Mouse (Mus musculus) liver, adult 2 months (tissue): ENCODE results near the gene Smad3. TPM values are rescaled to one million over a fixed set of nuclear protein-coding genes. Genes with fewer than 3 reads are reported as not detected.
A peak's percentile ranks its signal among the peaks of the same experiment; 100 is the strongest.

Experiments
- DNase-seq: peaks from one replicate; pipeline ENCODE4 v3.0.0-alpha.2; 2011; ENCODE audit warnings: low read depth, low spot score; ENCODE audit errors: extremely low read depth
- H3K27ac ChIP-seq: fragments of 200-500 bp; replicated peaks from 2 replicates; pipeline ENCODE4 v1.5.1; 2012; ENCODE audit warnings: low read depth, mild to moderate bottlenecking, control low read depth, inconsistent platforms, low read length; ENCODE audit not compliant: insufficient read depth
- H3K27me3 ChIP-seq: fragments of 200-500 bp; 2 replicates; pipeline ENCODE4 v1.6.1; 2012; ENCODE audit warnings: mild to moderate bottlenecking, moderate library complexity, low read length, inconsistent platforms; ENCODE audit not compliant: control insufficient read depth, insufficient read depth
- H3K36me3 ChIP-seq: fragments of 200-500 bp; 2 replicates; pipeline ENCODE4 v1.6.1; 2012; ENCODE audit warnings: low read length, inconsistent platforms; ENCODE audit not compliant: control insufficient read depth, insufficient read depth
- H3K4me1 ChIP-seq: fragments of 200-500 bp; 2 replicates; pipeline ENCODE4 v1.6.1; 2011; ENCODE audit warnings: low read length; ENCODE audit not compliant: control insufficient read depth, insufficient read depth
- H3K4me3 ChIP-seq: fragments of 200-500 bp; 2 replicates; pipeline ENCODE4 v1.5.1; 2011; ENCODE audit warnings: low read depth, mild to moderate bottlenecking, control low read depth, low read length, moderate library complexity; ENCODE audit not compliant: insufficient read depth
- H3K79me2 ChIP-seq: fragments of 200-500 bp; 2 replicates; pipeline ENCODE4 v1.6.1; 2012; ENCODE audit warnings: inconsistent platforms, mild to moderate bottlenecking, low read length, moderate library complexity; ENCODE audit not compliant: control insufficient read depth, insufficient read depth
- H3K9ac ChIP-seq: fragments of 200-500 bp; 2 replicates; pipeline ENCODE4 v1.6.1; 2012; ENCODE audit warnings: low read depth, mild to moderate bottlenecking, control low read depth, inconsistent platforms, low read length
- CTCF ChIP-seq: fragments of 200-500 bp; IDR thresholded peaks from 2 replicates; pipeline ENCODE4 v1.5.1; 2011; ENCODE audit warnings: low read depth, low read length, control low read depth
- POLR2A ChIP-seq: fragments of 200-500 bp; IDR thresholded peaks from 2 replicates; pipeline ENCODE4 v1.6.1; 2011; ENCODE audit warnings: low read length, control low read depth; ENCODE audit not compliant: insufficient read depth; ENCODE audit errors: extremely low read depth
- WGBS: fragments of 180-500 bp; shearing (Covaris S2); methylation state at CpG from one replicate; pipeline ENCODE4 v1.1.7; 2018; 5-methylcytosine and 5-hydroxymethylcytosine counted together
- polyA plus RNA-seq: library from polyadenylated mRNA; depleted of rRNA; stranded (reverse); fragments of >200 nt; gene quantifications from 2 replicates; pipeline ENCODE4 v1.2.3, GENCODE M21; 2012
- total RNA-seq: library from RNA; depleted of rRNA; stranded (reverse); fragments of >200 nt; gene quantifications from 2 replicates; pipeline ENCODE4 v1.2.3, GENCODE M21; 2014

Gene Smad3
- total and polyA plus RNA-seq, 2 experiments: 5.7 to 8.9 TPM

DNA sequence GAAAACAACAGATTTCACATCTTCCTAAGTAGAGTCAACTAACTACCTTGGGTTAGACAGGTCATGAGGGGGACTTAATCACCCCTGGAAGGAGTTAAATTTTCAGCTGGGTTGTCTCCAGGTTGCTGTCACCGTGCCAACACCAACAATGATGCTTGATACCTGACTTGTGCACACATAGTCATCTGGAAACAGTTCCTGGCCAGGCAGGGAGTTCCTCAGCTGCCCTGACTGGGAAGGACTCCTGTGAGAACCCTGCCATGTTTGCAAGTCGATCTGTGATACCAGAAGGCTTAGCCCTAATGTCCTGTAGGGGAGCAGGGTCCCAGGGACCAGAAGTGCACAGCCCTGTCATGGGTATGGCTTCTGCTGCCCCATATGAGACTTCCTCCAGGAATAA, 65.8 kb downstream of the Smad3 start:
- peaks cover 4% of the 10 kb centered on the region; the same call in 1 of the 2 replicates for H3K4me1 ChIP-seq
- 34% methylated on average over 2 of the region's 2 CpGs for WGBS
- H3K27ac ChIP-seq: no peak overlapping the region
- H3K4me3 ChIP-seq: no peak overlapping the region
- H3K27me3 ChIP-seq: no peaks in the 10 kb centered on the region
- TF ChIP-seq CTCF (no peak), POLR2A (no peak)
- H3K79me2 ChIP-seq: peaks cover 34% of the 10 kb centered on the region
- no peak for DNase-seq
- H3K9ac ChIP-seq: no peak overlapping the region
- H3K36me3 ChIP-seq: no peaks in the 10 kb centered on the region

DNA sequence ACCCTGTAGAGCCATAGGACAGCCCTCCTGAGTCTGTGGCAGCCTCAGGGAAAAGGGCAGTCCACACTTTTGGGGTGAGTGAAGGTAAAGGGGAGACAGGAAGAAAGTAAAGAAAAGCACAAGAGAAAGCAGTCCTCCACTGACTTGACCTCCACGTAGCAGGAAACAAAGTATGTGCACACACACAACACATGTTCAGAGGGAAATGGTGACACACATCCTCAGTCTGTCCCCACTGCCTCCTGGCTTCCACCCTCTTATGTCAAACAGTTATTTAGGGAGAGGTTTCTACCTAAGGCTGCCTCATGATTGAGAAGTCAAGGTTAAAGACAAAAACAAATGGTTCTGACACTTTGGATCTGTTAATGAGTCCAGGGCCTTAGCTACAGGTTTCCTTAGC, 67.3 kb downstream of the Smad3 start:
- no peaks in the 10 kb centered on the region for H3K36me3 ChIP-seq
- DNase-seq: no peak
- H3K4me1 ChIP-seq: peaks cover 2% of the 10 kb centered on the region; the same call in 1 of the 2 replicates
- peaks cover 32% of the 10 kb centered on the region for H3K79me2 ChIP-seq
- H3K27me3 ChIP-seq: no peaks in the 10 kb centered on the region
- H3K27ac ChIP-seq: no peak overlapping the region
- 81% methylated on average over 1 of the region's 1 CpGs for WGBS
- no peak overlapping the region for H3K4me3 ChIP-seq
- TF ChIP-seq POLR2A (no peak), CTCF (no peak)
- no peak overlapping the region for H3K9ac ChIP-seq

- TF ChIP-seq POLR2A: no peak
- no peak for TF ChIP-seq CTCF
- DNase-seq: no peak
- 80% methylated on average over 7 of the region's 7 CpGs for WGBS
These were observed 70.3 kb downstream of the Smad3 start for GRCm38 (mm10) chr9:63687413-63688015.

GRCm38 (mm10) chr9:63685352-63685751, 72.4 kb downstream of the Smad3 start:
- H3K27ac ChIP-seq: no peak overlapping the region
- TF ChIP-seq POLR2A (no peak), CTCF (no peak)
- H3K79me2 ChIP-seq: peaks cover 29% of the 10 kb centered on the region
- WGBS: 97% methylated on average over 5 of the region's 5 CpGs
- H3K4me3 ChIP-seq: no peak overlapping the region
- DNase-seq: no peak
- no peak overlapping the region for H3K9ac ChIP-seq
- peaks cover 2% of the 10 kb centered on the region; the same call in 1 of the 2 replicates for H3K4me1 ChIP-seq
- no peaks in the 10 kb centered on the region for H3K27me3 ChIP-seq
- H3K36me3 ChIP-seq: no peaks in the 10 kb centered on the region

More at GRCm38 (mm10) chr9:63687413-63688015, 70.3 kb downstream of the Smad3 start:
- Histone ChIP-seq H3K36me3 (no peaks in the 10 kb centered on the region), H3K4me1 (peaks cover 2% of the 10 kb centered on the region; the same call in 1 of the 2 replicates), H3K9ac (no peak overlapping the region), H3K4me3 (no peak overlapping the region), H3K27ac (peak overlapping the region; percentile 62), H3K79me2 (peaks cover 28% of the 10 kb centered on the region), H3K27me3 (no peaks in the 10 kb centered on the region)

DNA sequence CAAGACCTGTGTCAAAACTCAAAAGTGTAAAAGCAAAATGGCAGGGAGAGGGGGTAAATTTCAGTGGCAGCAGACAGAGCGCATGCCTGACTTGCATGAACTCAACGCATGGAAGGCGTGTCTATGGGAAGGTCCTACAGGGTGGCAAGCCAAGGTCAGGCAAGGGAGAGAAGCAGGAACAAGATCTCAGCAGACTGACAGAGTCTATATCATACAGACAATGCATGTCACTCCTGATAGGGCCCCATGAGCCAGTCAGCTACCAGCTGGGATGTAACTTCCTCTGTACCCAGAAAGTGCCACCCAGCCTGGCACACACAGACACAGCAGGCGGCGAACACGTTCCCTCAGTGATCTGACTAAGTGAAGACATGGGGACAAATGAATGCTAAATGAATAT, 73.5 kb downstream of the Smad3 start:
- WGBS: 98% methylated on average over 6 of the region's 6 CpGs
- Histone ChIP-seq H3K79me2 (peaks cover 29% of the 10 kb centered on the region), H3K36me3 (no peaks in the 10 kb centered on the region), H3K27me3 (no peaks in the 10 kb centered on the region), H3K9ac (no peak overlapping the region), H3K4me3 (no peak overlapping the region), H3K4me1 (peaks cover 2% of the 10 kb centered on the region; the same call in 1 of the 2 replicates), H3K27ac (no peak overlapping the region)
- TF ChIP-seq CTCF (no peak), POLR2A (no peak)
- DNase-seq: no peak

DNA sequence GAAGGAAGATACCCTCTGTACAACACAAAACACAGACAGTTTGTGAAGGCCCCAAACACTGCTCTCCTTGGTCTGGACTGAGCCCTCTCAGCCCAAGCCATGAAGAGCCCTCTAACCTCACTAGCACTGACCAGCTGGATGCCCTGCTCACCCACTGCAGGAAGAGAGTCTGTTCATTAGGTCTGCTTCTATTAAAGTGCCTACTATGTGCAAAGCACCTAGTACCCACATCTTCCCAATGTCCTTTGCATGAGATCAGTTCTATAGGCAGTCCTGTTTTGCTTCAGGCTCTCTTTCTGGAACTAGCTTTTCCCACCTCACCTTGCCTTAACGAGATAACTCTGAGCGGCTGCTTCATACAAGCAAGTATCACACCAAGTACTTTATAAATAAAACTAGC, 74.9 kb downstream of the Smad3 start:
- Histone ChIP-seq H3K27me3 (no peaks in the 10 kb centered on the region), H3K9ac (no peak overlapping the region), H3K36me3 (no peaks in the 10 kb centered on the region), H3K4me3 (no peak overlapping the region), H3K27ac (no peak overlapping the region), H3K4me1 (peaks cover 5% of the 10 kb centered on the region), H3K79me2 (peaks cover 25% of the 10 kb centered on the region)
- TF ChIP-seq POLR2A (no peak), CTCF (no peak)
- 92% methylated on average over 2 of the region's 2 CpGs for WGBS
- DNase-seq: no peak
